Mouse (Mus musculus) brain, embryonic 14.5 days (tissue): ENCODE results near the gene Eif4enif1.

ENCODE experiments used
- CTCF ChIP-seq: fragments of 200-500 bp; IDR thresholded peaks from 2 replicates; pipeline ENCODE4 v1.5.1; 2012; ENCODE audit warnings: inconsistent platforms, mild to moderate bottlenecking, moderate library complexity, borderline replicate concordance; ENCODE audit not compliant: insufficient read depth, insufficient read length; ENCODE audit errors: extremely low read depth
- POLR2A ChIP-seq: fragments of 200-500 bp; IDR thresholded peaks from 2 replicates; pipeline ENCODE4 v1.6.1; 2012; ENCODE audit warnings: mild to moderate bottlenecking, inconsistent platforms, borderline replicate concordance; ENCODE audit not compliant: poor library complexity, insufficient read depth, insufficient read length, severe bottlenecking; ENCODE audit errors: extremely low read depth

DNA sequence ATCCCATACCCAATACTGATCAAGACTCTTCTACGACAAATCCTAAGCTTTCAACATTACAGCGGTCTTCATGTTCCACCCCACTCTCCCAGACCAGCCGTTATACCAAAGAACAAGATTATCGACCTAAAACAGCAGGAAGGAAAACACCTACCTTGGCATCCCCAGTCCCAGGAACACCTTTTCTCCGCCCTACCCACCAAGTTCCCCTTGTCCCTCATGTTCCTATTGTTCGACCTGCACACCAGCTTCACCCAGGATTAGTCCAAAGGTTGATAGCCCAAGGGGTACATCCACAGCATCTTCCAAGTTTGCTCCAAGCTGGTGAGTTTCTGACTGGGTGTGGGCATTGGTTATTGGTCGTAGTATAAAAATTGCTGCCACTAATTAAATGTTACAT, 40.2 kb downstream of the Eif4enif1 start:
- TF ChIP-seq CTCF: no peak
- TF ChIP-seq POLR2A: no peak
